8 mouse cellular contexts compared by ENCODE assay signal in genomic region chr8:70766571-70767440, GRCm38 (mm10). TPM values are rescaled to one million over a fixed set of nuclear protein-coding genes. Genes with fewer than 3 reads are reported as not detected.
DNase-seq lines count a peak whose midpoint lies in the region; ATAC-seq and TF ChIP-seq lines count a peak whose summit lies in the region.

No protein-coding gene starts in this region.

- H3K27ac ChIP-seq in ES-E14 (ENCODE audit: insufficient read depth, low read depth, low read length, poor library complexity, severe bottlenecking), result no peak overlapping the region; the same call in 1 of the 2 replicates
- no peak overlapping the region for H3K27ac ChIP-seq in forebrain, embryonic 11.5 days (ENCODE audit: low read depth, low read length)
- H3K27ac ChIP-seq in limb, embryonic 11.5 days (replicated peaks; ENCODE audit: low read depth, low read length), result 0 out of 2 replicates have a peak overlapping the region, but pooled peaks have one; percentile 36
- H3K27ac ChIP-seq in midbrain, embryonic 11.5 days (ENCODE audit: low read depth, low read length), result no peak overlapping the region
- no peak overlapping the region for H3K27ac ChIP-seq in testis, adult 2 months (ENCODE audit: control insufficient read depth, insufficient read depth, low read depth, low read length)

- intact Hi-C loops in heart, postnatal 25 days (cut with DNase I), result loop anchor here (5.0 to 10.0 kb wide), 2 partner anchors 75 to 232 kb away; partner anchors contain the start of gene Ell

- H3K36me3 ChIP-seq in ES-E14 (ENCODE audit: control insufficient read depth, insufficient read depth, low read length, poor library complexity, severe bottlenecking), result peaks cover 37% of the 10 kb centered on the region; the same call in 1 of the 2 replicates
- peaks cover 2% of the 10 kb centered on the region; the same call in 1 of the 2 replicates for H3K36me3 ChIP-seq in forebrain, embryonic 11.5 days (ENCODE audit: control insufficient read depth, insufficient read depth, low read length)
- H3K36me3 ChIP-seq in limb, embryonic 11.5 days (ENCODE audit: control insufficient read depth, insufficient read depth, low read length), result peaks cover 19% of the 10 kb centered on the region
- peaks cover 9% of the 10 kb centered on the region; the same call in 1 of the 2 replicates for H3K36me3 ChIP-seq in midbrain, embryonic 11.5 days (ENCODE audit: control insufficient read depth, insufficient read depth, low read length)
- no peaks in the 10 kb centered on the region for H3K36me3 ChIP-seq in testis, adult 2 months (ENCODE audit: control insufficient read depth, insufficient read depth, low read length)

- 8% methylated on average over 21 of the region's 21 CpGs for WGBS in forebrain, embryonic 11.5 days
- WGBS in limb, embryonic 11.5 days, result 8% methylated on average over 21 of the region's 21 CpGs
- 6% methylated on average over 21 of the region's 21 CpGs for WGBS in midbrain, embryonic 11.5 days

- H3K4me3 ChIP-seq in ES-E14 (ENCODE audit: insufficient read depth in 1 of 2, low read depth in 1 of 2, low read length in 2 of 2, poor library complexity in 1 of 2, severe bottlenecking in 1 of 2), result peak overlapping the region; percentile 77 to 80
- H3K4me3 ChIP-seq in forebrain, embryonic 11.5 days (ENCODE audit: low read depth, low read length), result peak overlapping the region; percentile 17
- peak overlapping the region; percentile 34 for H3K4me3 ChIP-seq in limb, embryonic 11.5 days (ENCODE audit: low read depth, low read length)
- H3K4me3 ChIP-seq in midbrain, embryonic 11.5 days (ENCODE audit: low read depth, low read length), result peak overlapping the region; percentile 27
- peak overlapping the region; percentile 63 for H3K4me3 ChIP-seq in testis, adult 2 months (ENCODE audit: control insufficient read depth, low read depth, low read length)

- peak overlapping the region; percentile 79 for H3K9ac ChIP-seq in ES-E14 (ENCODE audit: insufficient read depth, low read depth, low read length, poor library complexity, severe bottlenecking)
- peak overlapping the region; percentile 40 for H3K9ac ChIP-seq in forebrain, embryonic 11.5 days (ENCODE audit: low read length)
- peak overlapping the region; percentile 59 for H3K9ac ChIP-seq in limb, embryonic 11.5 days (ENCODE audit: low read length)
- H3K9ac ChIP-seq in midbrain, embryonic 11.5 days (ENCODE audit: low read length), result peak overlapping the region; percentile 54

- no peaks in the 10 kb centered on the region for H3K27me3 ChIP-seq in forebrain, embryonic 11.5 days (ENCODE audit: control insufficient read depth, insufficient read depth, low read length)
- H3K27me3 ChIP-seq in limb, embryonic 11.5 days (ENCODE audit: control insufficient read depth, insufficient read depth, low read length), result no peaks in the 10 kb centered on the region
- H3K27me3 ChIP-seq in midbrain, embryonic 11.5 days (ENCODE audit: control insufficient read depth, insufficient read depth, low read length), result peaks cover 2% of the 10 kb centered on the region; the same call in 1 of the 2 replicates
- no peaks in the 10 kb centered on the region for H3K27me3 ChIP-seq in testis, adult 2 months (ENCODE audit: control insufficient read depth, insufficient read depth, low read length)

- peak overlapping the region; percentile 46 for H3K4me2 ChIP-seq in forebrain, embryonic 11.5 days (ENCODE audit: low read depth, low read length, severe bottlenecking)
- H3K4me2 ChIP-seq in limb, embryonic 11.5 days (ENCODE audit: low read depth, severe bottlenecking), result peak overlapping the region; percentile 88
- H3K4me2 ChIP-seq in midbrain, embryonic 11.5 days, result peak overlapping the region; percentile 56

- no peak for TF ChIP-seq POLR2A in brain, embryonic 14.5 days (IDR thresholded peaks at IDR 0.05; ENCODE audit: borderline replicate concordance, extremely low read depth, insufficient read depth, insufficient read length, poor library complexity, severe bottlenecking)
- TF ChIP-seq POLR2A in testis, adult 2 months (IDR thresholded peaks at IDR 0.05; ENCODE audit: control insufficient read depth, low read depth, low read length), result 0 out of 2 replicates have a peak, but pooled peaks have one; percentile 35

- ATAC-seq in forebrain, embryonic 11.5 days (replicated peaks; ENCODE audit: low FRiP score), result peak; percentile 17; the same call in 1 of the 2 replicates
- ATAC-seq in limb, embryonic 11.5 days (ENCODE audit: insufficient number of reproducible peaks, low FRiP score, low TSS enrichment, low read depth), result peak; percentile 62
- peak; percentile 16; the same call in 1 of the 2 replicates for ATAC-seq in midbrain, embryonic 11.5 days (ENCODE audit: low FRiP score)

- in situ Hi-C loops in ES-E14 (cut with MboI; ENCODE audit: low sequenced_read_pairs in 2 of 2, unreplicated experiment in 2 of 2), result no loop called here

- peak; percentile 86 for DNase-seq in ES-E14 (ENCODE audit: low read depth, low spot score)
- peak; percentile 50 for DNase-seq in brain, embryonic 14.5 days (ENCODE audit: low read depth)
- peak; percentile 73 for DNase-seq in forebrain, embryonic 11.5 days (ENCODE audit: low spot score)
- peak; percentile 66 for DNase-seq in heart, postnatal 25 days (ENCODE audit: low spot score)
- DNase-seq in limb, embryonic 11.5 days (ENCODE audit: low spot score), result peak; percentile 80
- peak; percentile 93 for DNase-seq in midbrain, embryonic 11.5 days (ENCODE audit: low spot score, missing footprints)
- DNase-seq in right cerebral cortex, postnatal 25 days, result no peak

- TF ChIP-seq CTCF in brain, embryonic 14.5 days (IDR thresholded peaks at IDR 0.05; ENCODE audit: borderline replicate concordance, extremely low read depth, insufficient read depth, insufficient read length), result no peak
- no peak for TF ChIP-seq CTCF in testis, adult 2 months (IDR thresholded peaks at IDR 0.05; ENCODE audit: control insufficient read depth, insufficient read depth, insufficient replicate concordance, low read depth, low read length)

- H3K9me3 ChIP-seq in ES-E14 (ENCODE audit: control insufficient read depth, insufficient read depth, low read depth, low read length), result no peaks in the 10 kb centered on the region
- H3K9me3 ChIP-seq in forebrain, embryonic 11.5 days (ENCODE audit: control insufficient read depth, low read length), result no peaks in the 10 kb centered on the region
- H3K9me3 ChIP-seq in limb, embryonic 11.5 days (ENCODE audit: control insufficient read depth, low read length), result no peaks in the 10 kb centered on the region
- H3K9me3 ChIP-seq in midbrain, embryonic 11.5 days (ENCODE audit: control insufficient read depth, low read length), result no peaks in the 10 kb centered on the region

- peaks cover 8 to 39% of the 10 kb centered on the region in 2 experiments for H3K4me1 ChIP-seq in ES-E14 (ENCODE audit: control insufficient read depth in 2 of 2, insufficient read depth in 2 of 2, low read length in 2 of 2, poor library complexity in 1 of 2)
- peaks cover 5% of the 10 kb centered on the region for H3K4me1 ChIP-seq in forebrain, embryonic 11.5 days (replicated peaks; ENCODE audit: control insufficient read depth, insufficient read depth, low read length)
- H3K4me1 ChIP-seq in limb, embryonic 11.5 days (ENCODE audit: control insufficient read depth, insufficient read depth, low read length), result peaks cover 18% of the 10 kb centered on the region
- peaks cover 13% of the 10 kb centered on the region for H3K4me1 ChIP-seq in midbrain, embryonic 11.5 days (ENCODE audit: control insufficient read depth, insufficient read depth, low read length)
- H3K4me1 ChIP-seq in testis, adult 2 months (ENCODE audit: control insufficient read depth, insufficient read depth, low read length), result peaks cover 11% of the 10 kb centered on the region

RNA-seq across cellular contexts. Expression of gene Mpv17l2, which starts 6.1 kb away (rescaled TPM):
- total RNA-seq in ES-E14 (2012; rRNA removed), result 49.9 and 58.2 TPM in 2 replicates
- polyA plus RNA-seq in brain, embryonic 14.5 days (2012; rRNA removed), result 29.1 and 45.0 TPM in 2 replicates
- 31.0 and 34.1 TPM in 2 replicates for polyA plus RNA-seq in forebrain, embryonic 11.5 days (2014; fragmentation: Nextera tagmentation; extraction: Ambion mirVana)
- total RNA-seq in heart, postnatal 25 days (2021), result 10 to 100 TPM; 26.7 to 28.0 TPM
- 23.1 and 23.6 TPM in 2 replicates for polyA plus RNA-seq in limb, embryonic 11.5 days (2014; fragmentation: Nextera tagmentation; extraction: Ambion mirVana)
- 28.3 and 29.6 TPM in 2 replicates for polyA plus RNA-seq in midbrain, embryonic 11.5 days (2014; fragmentation: Nextera tagmentation; extraction: Ambion mirVana)
- 13.5 and 14.4 TPM in 2 replicates for polyA plus RNA-seq in testis, adult 2 months (2012; rRNA removed)

RNA-seq across cellular contexts. Expression of gene Pik3r2, which starts 9.7 kb away (rescaled TPM):
- 52.7 and 71.0 TPM in 2 replicates for total RNA-seq in ES-E14 (2012; rRNA removed)
- 150 and 161 TPM in 2 replicates for polyA plus RNA-seq in brain, embryonic 14.5 days (2012; rRNA removed)
- 58.9 and 61.6 TPM in 2 replicates for polyA plus RNA-seq in forebrain, embryonic 11.5 days (2014; fragmentation: Nextera tagmentation; extraction: Ambion mirVana)
- total RNA-seq in heart, postnatal 25 days (2021), result 10 to 100 TPM; 21.8 to 25.5 TPM
- polyA plus RNA-seq in limb, embryonic 11.5 days (2014; fragmentation: Nextera tagmentation; extraction: Ambion mirVana), result 46.9 and 48.3 TPM in 2 replicates
- 25.4 and 30.2 TPM in 2 replicates for polyA plus RNA-seq in midbrain, embryonic 11.5 days (2014; fragmentation: Nextera tagmentation; extraction: Ambion mirVana)
- 25.1 and 30.8 TPM in 2 replicates for polyA plus RNA-seq in testis, adult 2 months (2012; rRNA removed)

RNA-seq across cellular contexts. Expression of gene Rab3a, which starts 12.3 kb away (rescaled TPM):
- 4.3 and 5.2 TPM in 2 replicates for total RNA-seq in ES-E14 (2012; rRNA removed)
- polyA plus RNA-seq in brain, embryonic 14.5 days (2012; rRNA removed), result 468 and 475 TPM in 2 replicates
- 42.7 and 49.7 TPM in 2 replicates for polyA plus RNA-seq in forebrain, embryonic 11.5 days (2014; fragmentation: Nextera tagmentation; extraction: Ambion mirVana)
- 10 to 100 TPM; 49.7 to 57.6 TPM for total RNA-seq in heart, postnatal 25 days (2021)
- polyA plus RNA-seq in limb, embryonic 11.5 days (2014; fragmentation: Nextera tagmentation; extraction: Ambion mirVana), result 11.6 and 12.3 TPM in 2 replicates
- polyA plus RNA-seq in midbrain, embryonic 11.5 days (2014; fragmentation: Nextera tagmentation; extraction: Ambion mirVana), result 56.6 and 66.1 TPM in 2 replicates
- polyA plus RNA-seq in testis, adult 2 months (2012; rRNA removed), result 7.9 and 8.2 TPM in 2 replicates

RNA-seq across cellular contexts. Expression of gene Mast3, which starts 38.0 kb away (rescaled TPM):
- total RNA-seq in ES-E14 (2012; rRNA removed), result 7.8 and 11.5 TPM in 2 replicates
- 45.2 and 48.3 TPM in 2 replicates for polyA plus RNA-seq in brain, embryonic 14.5 days (2012; rRNA removed)
- 15.9 and 17.4 TPM in 2 replicates for polyA plus RNA-seq in forebrain, embryonic 11.5 days (2014; fragmentation: Nextera tagmentation; extraction: Ambion mirVana)
- 1 to 10 TPM; 5.2 to 6.3 TPM for total RNA-seq in heart, postnatal 25 days (2021)
- 11.7 and 14.6 TPM in 2 replicates for polyA plus RNA-seq in limb, embryonic 11.5 days (2014; fragmentation: Nextera tagmentation; extraction: Ambion mirVana)
- polyA plus RNA-seq in midbrain, embryonic 11.5 days (2014; fragmentation: Nextera tagmentation; extraction: Ambion mirVana), result 9.1 and 10.1 TPM in 2 replicates
- 11.0 and 13.1 TPM in 2 replicates for polyA plus RNA-seq in testis, adult 2 months (2012; rRNA removed)

RNA-seq across cellular contexts. Expression of gene Il12rb1, which starts 41.4 kb away (rescaled TPM):
- 0.69 and 1.2 TPM in 2 replicates for total RNA-seq in ES-E14 (2012; rRNA removed)
- 0.11 and 0.14 TPM in 2 replicates for polyA plus RNA-seq in brain, embryonic 14.5 days (2012; rRNA removed)
- polyA plus RNA-seq in forebrain, embryonic 11.5 days (2014; fragmentation: Nextera tagmentation; extraction: Ambion mirVana), result not detected in 2 replicates
- total RNA-seq in heart, postnatal 25 days (2021), result not detected
- not detected in 2 replicates for polyA plus RNA-seq in limb, embryonic 11.5 days (2014; fragmentation: Nextera tagmentation; extraction: Ambion mirVana)
- polyA plus RNA-seq in midbrain, embryonic 11.5 days (2014; fragmentation: Nextera tagmentation; extraction: Ambion mirVana), result 0.38 TPM in 1 of 2 replicates, not detected in the other
- 0.25 and 0.40 TPM in 2 replicates for polyA plus RNA-seq in testis, adult 2 months (2012; rRNA removed)

Comparison
In these comparisons a context has a peak if more than half of its experiments do, and no peak if none do; other contexts are left out.
1. H3K4me3 ChIP-seq: peak in every context shown above with its lines; median percentile 78 in ES-E14; 63 in testis, adult 2 months; 34 in limb, embryonic 11.5 days; 27 in midbrain, embryonic 11.5 days; 17 in forebrain, embryonic 11.5 days.